Mouse (Mus musculus) adrenal gland, adult 2 months (tissue): ENCODE measurements around the gene Gm20765. TPM values are rescaled to one million over a fixed set of nuclear protein-coding genes. Genes with fewer than 3 reads are reported as not detected.
"Not testable (repeated sequence)": the region's sequence is repeated elsewhere in the genome, so short reads cannot be mapped to it uniquely, and the experiment has no call there.

Experiments
- DNase-seq: peaks from one replicate; pipeline ENCODE4 v3.0.0; 2021
- long read RNA-seq: library from polyadenylated mRNA; stranded (forward); transcript quantifications from one replicate; pipeline ENCODE4 v2.0.0, GENCODE M21; 2021
- polyA plus RNA-seq: library from polyadenylated mRNA; depleted of rRNA; stranded (reverse); fragments of >200 nt; gene quantifications from 2 replicates; pipeline ENCODE4 v1.2.3, GENCODE M21; 2012; rRNA removed
- total RNA-seq, 2 experiments: library from RNA; stranded (reverse); gene quantifications; 2 replicates each; pipeline ENCODE4 v1.2.3; 2021

Gene Gm20765
- not detected for total RNA-seq
- not detected in 2 replicates for polyA plus RNA-seq
- long read RNA-seq = 0 reads

DNA sequence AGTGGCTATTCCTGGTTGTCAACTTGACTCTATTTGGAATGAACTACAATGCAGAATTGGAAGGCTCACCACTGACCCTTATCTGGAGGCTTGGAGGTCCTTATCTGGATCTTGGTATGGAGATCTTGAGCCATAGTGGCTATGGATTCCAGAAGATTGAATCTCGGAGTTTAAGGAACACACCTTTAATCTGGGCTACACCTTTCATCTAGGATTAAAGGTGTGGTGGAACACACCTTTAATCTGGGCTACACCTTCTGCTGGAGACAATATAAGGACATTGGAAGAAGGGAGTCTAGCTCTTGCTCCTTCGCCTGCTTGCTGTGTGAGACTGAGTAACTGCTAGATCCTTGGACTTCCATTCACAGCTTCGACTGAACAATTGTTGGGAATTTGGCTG lies at the start of gene Gm20765:
Gene Gm20765, plus strand, starts transcription at position 301 of the 400 bp plus-strand sequence.
- DNase-seq = not testable (repeated sequence)

DNA sequence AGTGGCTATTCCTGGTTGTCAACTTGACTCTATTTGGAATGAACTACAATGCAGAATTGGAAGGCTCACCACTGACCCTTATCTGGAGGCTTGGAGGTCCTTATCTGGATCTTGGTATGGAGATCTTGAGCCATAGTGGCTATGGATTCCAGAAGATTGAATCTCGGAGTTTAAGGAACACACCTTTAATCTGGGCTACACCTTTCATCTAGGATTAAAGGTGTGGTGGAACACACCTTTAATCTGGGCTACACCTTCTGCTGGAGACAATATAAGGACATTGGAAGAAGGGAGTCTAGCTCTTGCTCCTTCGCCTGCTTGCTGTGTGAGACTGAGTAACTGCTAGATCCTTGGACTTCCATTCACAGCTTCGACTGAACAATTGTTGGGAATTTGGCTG lies 42.6 kb upstream of the Gm20765 start, which contains the start of gene Gm21293:
Gene Gm21293, plus strand, starts transcription at position 301 of the 400 bp plus-strand sequence.
- DNase-seq = not testable (repeated sequence)

DNA sequence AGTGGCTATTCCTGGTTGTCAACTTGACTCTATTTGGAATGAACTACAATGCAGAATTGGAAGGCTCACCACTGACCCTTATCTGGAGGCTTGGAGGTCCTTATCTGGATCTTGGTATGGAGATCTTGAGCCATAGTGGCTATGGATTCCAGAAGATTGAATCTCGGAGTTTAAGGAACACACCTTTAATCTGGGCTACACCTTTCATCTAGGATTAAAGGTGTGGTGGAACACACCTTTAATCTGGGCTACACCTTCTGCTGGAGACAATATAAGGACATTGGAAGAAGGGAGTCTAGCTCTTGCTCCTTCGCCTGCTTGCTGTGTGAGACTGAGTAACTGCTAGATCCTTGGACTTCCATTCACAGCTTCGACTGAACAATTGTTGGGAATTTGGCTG lies 34.1 kb upstream of the Gm20765 start, which contains the start of gene Gm6763:
Gene Gm6763, plus strand, starts transcription at position 301 of the 400 bp plus-strand sequence.
- not testable (repeated sequence) for DNase-seq

DNA sequence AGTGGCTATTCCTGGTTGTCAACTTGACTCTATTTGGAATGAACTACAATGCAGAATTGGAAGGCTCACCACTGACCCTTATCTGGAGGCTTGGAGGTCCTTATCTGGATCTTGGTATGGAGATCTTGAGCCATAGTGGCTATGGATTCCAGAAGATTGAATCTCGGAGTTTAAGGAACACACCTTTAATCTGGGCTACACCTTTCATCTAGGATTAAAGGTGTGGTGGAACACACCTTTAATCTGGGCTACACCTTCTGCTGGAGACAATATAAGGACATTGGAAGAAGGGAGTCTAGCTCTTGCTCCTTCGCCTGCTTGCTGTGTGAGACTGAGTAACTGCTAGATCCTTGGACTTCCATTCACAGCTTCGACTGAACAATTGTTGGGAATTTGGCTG lies 25.6 kb upstream of the Gm20765 start, which contains the start of gene Gm8764:
Gene Gm8764, plus strand, starts transcription at position 301 of the 400 bp plus-strand sequence.
- not testable (repeated sequence) for DNase-seq

DNA sequence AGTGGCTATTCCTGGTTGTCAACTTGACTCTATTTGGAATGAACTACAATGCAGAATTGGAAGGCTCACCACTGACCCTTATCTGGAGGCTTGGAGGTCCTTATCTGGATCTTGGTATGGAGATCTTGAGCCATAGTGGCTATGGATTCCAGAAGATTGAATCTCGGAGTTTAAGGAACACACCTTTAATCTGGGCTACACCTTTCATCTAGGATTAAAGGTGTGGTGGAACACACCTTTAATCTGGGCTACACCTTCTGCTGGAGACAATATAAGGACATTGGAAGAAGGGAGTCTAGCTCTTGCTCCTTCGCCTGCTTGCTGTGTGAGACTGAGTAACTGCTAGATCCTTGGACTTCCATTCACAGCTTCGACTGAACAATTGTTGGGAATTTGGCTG lies 17.1 kb upstream of the Gm20765 start, which contains the start of gene Gm21304:
Gene Gm21304, plus strand, starts transcription at position 301 of the 400 bp plus-strand sequence.
- DNase-seq = not testable (repeated sequence)

DNA sequence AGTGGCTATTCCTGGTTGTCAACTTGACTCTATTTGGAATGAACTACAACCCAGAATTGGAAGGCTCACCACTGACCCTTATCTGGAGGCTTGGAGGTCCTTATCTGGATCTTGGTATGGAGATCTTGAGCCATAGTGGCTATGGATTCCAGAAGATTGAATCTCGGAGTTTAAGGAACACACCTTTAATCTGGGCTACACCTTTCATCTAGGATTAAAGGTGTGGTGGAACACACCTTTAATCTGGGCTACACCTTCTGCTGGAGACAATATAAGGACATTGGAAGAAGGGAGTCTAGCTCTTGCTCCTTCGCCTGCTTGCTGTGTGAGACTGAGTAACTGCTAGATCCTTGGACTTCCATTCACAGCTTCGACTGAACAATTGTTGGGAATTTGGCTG lies 8.6 kb upstream of the Gm20765 start, which contains the start of gene Gm21312:
Gene Gm21312, plus strand, starts transcription at position 301 of the 400 bp plus-strand sequence.
- not testable (repeated sequence) for DNase-seq

DNA sequence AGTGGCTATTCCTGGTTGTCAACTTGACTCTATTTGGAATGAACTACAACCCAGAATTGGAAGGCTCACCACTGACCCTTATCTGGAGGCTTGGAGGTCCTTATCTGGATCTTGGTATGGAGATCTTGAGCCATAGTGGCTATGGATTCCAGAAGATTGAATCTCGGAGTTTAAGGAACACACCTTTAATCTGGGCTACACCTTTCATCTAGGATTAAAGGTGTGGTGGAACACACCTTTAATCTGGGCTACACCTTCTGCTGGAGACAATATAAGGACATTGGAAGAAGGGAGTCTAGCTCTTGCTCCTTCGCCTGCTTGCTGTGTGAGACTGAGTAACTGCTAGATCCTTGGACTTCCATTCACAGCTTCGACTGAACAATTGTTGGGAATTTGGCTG lies 8.4 kb downstream of the Gm20765 start, which contains the start of gene Gm4340:
Gene Gm4340, plus strand, starts transcription at position 301 of the 400 bp plus-strand sequence.
- not testable (repeated sequence) for DNase-seq

DNA sequence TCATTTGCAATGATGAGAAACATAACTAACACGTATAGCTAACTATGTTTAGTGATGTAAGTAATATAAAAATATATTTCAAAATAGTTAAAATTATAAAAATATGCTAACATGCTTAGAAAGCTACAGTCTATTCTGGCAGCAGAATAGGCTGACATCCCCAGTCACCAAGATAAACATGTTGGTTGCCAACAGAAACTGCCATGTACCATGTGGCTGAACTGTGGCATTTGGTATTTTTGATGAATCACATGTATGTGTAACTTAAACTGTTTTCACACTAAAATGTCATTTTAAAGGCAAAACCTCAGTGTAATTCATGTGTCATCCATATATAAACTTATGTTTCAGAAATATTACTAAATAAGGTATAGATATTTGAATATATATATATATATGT lies 24.3 kb downstream of the Gm20765 start:
- DNase-seq = no peak

DNA sequence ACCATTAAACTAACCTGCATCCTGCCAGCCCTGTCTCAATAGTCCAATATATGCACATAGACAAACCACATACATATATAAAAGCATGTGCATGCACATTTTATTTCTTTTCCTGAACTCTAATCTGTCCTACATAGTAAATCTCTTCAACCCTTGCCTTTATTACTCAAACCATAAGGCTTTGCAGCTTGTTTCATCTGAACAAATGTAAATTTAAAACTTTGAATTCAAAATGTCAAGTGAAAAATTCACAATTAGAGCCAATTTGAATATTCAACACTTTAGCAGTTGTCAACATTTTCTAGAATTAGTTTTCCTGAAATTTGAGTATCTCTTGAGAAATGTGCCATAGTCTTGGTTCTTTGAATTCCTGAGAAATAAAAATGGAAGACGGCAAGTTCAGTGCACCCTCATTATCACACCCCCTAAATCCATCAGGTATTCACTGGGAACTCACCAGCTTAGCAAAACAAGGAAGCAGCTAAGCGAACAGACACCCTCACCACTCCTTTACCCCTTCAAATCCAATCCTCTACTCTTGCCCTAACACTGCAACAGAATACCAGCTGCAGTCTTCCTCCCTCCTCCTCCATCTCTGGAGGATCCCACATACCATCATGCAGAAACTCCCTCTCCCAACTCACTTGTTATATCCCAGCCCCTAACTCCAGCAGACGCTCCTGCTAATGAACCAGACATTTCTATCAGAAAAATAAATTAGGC lies 25.1 kb downstream of the Gm20765 start:
- no peak for DNase-seq

DNA sequence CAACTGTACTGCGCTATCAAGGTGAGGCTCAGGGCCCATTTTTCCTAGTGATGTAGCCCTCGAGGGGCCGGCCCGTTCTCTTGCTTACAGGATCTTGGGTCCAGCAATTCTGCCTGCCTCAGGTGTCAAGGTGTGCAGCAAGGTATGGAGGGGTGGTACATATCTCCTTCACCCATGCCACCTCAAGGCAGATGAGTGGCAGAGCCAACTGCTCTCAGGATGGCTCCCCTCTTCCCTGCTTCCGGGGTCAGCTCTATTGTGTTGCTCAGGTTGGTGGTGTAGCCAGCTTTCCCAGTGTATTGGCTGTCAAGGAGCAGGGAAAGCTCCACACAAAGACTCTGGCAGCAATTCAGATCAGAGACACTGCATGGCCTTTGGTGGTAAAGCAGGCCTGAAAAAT lies 29.2 kb downstream of the Gm20765 start:
- no peak for DNase-seq

DNA sequence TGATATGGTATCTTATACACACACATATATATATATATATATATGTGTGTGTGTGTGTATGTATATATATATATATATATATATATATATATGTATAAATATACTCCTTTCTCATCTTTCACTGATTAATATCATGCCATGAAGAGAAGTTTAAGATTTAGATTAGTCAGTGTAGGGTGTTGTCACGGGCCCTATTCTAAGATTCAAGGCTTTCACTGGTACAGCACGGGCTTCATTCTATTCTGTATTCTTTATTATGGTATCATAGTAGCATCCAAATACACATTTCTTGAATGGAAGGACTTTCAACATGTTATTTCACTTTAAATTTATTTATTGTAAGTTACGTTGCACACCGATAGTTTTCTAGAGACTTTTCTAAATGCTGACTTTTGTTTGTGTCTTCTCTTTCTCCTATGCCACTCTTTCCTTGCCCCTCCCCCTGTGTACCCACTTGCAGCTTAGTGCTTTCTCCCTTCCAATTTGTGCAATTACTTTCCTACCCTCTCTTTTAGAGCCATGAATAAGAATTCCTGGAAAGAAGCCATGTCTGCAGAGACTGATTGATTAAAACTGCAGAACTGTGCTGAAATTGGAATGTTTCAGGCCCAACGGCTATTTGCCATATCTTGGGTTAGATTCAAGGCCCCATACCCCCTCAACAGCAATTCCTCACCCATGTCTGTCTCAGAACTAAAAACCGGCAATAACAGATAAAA lies 35.1 kb downstream of the Gm20765 start:
- DNase-seq = no peak

Other genes with a start within 250 kb of the Gm20765 start
- not detected for gene Gm21293, start 42.5 kb upstream of the Gm20765 start, total RNA-seq
- not detected in 2 replicates for gene Gm21293, start 42.5 kb upstream of the Gm20765 start, polyA plus RNA-seq
- not detected for gene Gm6763, start 34.0 kb upstream of the Gm20765 start, total RNA-seq
- not detected in 2 replicates for gene Gm6763, start 34.0 kb upstream of the Gm20765 start, polyA plus RNA-seq
- not detected for gene Gm8764, start 25.5 kb upstream of the Gm20765 start, total RNA-seq
- gene Gm8764, start 25.5 kb upstream of the Gm20765 start, polyA plus RNA-seq = not detected in 2 replicates
- gene Gm21304, start 17.0 kb upstream of the Gm20765 start, total RNA-seq = not detected
- not detected in 2 replicates for gene Gm21304, start 17.0 kb upstream of the Gm20765 start, polyA plus RNA-seq
- not detected for gene Gm21312, start 8.5 kb upstream of the Gm20765 start, total RNA-seq
- not detected in 2 replicates for gene Gm21312, start 8.5 kb upstream of the Gm20765 start, polyA plus RNA-seq
- not detected for gene Gm4340, start 8.5 kb downstream of the Gm20765 start, total RNA-seq
- gene Gm4340, start 8.5 kb downstream of the Gm20765 start, polyA plus RNA-seq = not detected in 2 replicates